In the genomic region with DNA sequence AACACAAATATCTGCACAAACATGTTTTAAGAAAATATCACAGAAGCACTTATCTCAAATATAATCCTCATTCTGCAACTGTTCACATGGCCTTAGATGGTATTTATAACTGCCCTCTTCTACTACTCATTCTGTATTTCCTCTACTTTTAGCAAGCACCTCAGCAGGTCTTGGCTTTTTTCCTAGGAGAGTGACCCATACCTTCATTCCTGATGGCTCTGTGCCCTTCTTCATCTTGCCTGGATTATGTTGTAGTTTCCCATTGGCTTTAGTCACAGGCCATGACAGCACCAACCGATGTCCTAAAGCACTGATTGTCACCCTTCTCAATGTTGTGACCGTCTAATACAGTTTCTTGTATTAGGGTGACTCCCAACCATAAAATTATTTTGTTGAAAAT, we compare ENCODE assay signal across 22 mouse cellular contexts.
"Had no signal": no experiment of that assay in that cellular context is flagged by ENCODE, and none has a peak within 500 bp of the region (broad histone marks: within the 10 kb centered on the region; RNA-seq: fewer than 3 reads in every experiment).

No protein-coding gene starts in this region.

- ATAC-seq: hindbrain, embryonic 16.5 days; hindbrain, postnatal 0 days; inflammation-experienced regulatory T-cells, adult 6 months; intestine, embryonic 15.5 days; intestine, embryonic 16.5 days; intestine, postnatal 0 days had no signal

- DNase-seq: heart, postnatal 10 days; heart, postnatal 14 days; heart, postnatal 36 days; heart, postnatal 4 days; kidney, adult 11 months; kidney, adult 18-20 months; kidney, adult 2 months; kidney, adult 8-10 months; kidney, adult 9 months; kidney, postnatal 10 days; kidney, postnatal 14 days; kidney, postnatal 25 days; kidney, postnatal 36 days; kidney, postnatal 4 days; layer of hippocampus, adult 9-11 months; layer of hippocampus, postnatal 36 days had no signal
